Mouse (Mus musculus) cerebellum, postnatal 36 days (tissue): ENCODE results near the gene Pde6b.

Source experiments
- DNase-seq, 2 experiments: peaks; one replicate each; pipeline ENCODE4 v3.0.0; 2021 to 2022; ENCODE audit warnings: mixed read lengths in 2 of 2

Pde6b gene

GRCm38 (mm10) chr5:108403453-108403852 lies 15.3 kb downstream of the Pde6b start:
- DNase-seq = no peak

- no peak for DNase-seq
Observed at GRCm38 (mm10) chr5:108405460-108405859, 17.3 kb downstream of the Pde6b start.

- no peak for DNase-seq
Observed at GRCm38 (mm10) chr5:108406977-108407376, 18.8 kb downstream of the Pde6b start.

GRCm38 (mm10) chr5:108414711-108415110 lies 26.5 kb downstream of the Pde6b start:
- no peak for DNase-seq

- no peak for DNase-seq
Observed at GRCm38 (mm10) chr5:108422741-108423140, 34.5 kb downstream of the Pde6b start.

GRCm38 (mm10) chr5:108423427-108423826 lies 35.2 kb downstream of the Pde6b start:
- no peak for DNase-seq

GRCm38 (mm10) chr5:108427186-108427585 lies 39.0 kb downstream of the Pde6b start:
- DNase-seq = peak; percentile 62 to 73

GRCm38 (mm10) chr5:108431196-108431595 lies 43.0 kb downstream of the Pde6b start:
- DNase-seq = no peak

GRCm38 (mm10) chr5:108433804-108434587 lies 45.8 kb downstream of the Pde6b start, which contains the start of gene Atp5k:
Gene Atp5k (minus strand): TSS chr5:108434448.
- DNase-seq = peak; percentile 94 to 97

- no peak for DNase-seq
Observed at GRCm38 (mm10) chr5:108436101-108436500, 47.9 kb downstream of the Pde6b start.

GRCm38 (mm10) chr5:108446973-108447372 lies 58.8 kb downstream of the Pde6b start:
- DNase-seq = no peak

- no peak for DNase-seq
Observed at GRCm38 (mm10) chr5:108447857-108448256, 59.7 kb downstream of the Pde6b start.

GRCm38 (mm10) chr5:108448785-108449668 lies 60.8 kb downstream of the Pde6b start, which contains the start of gene Mfsd7a:
Gene Mfsd7a (minus strand): TSS chr5:108448891.
- DNase-seq = no peak

- no peak for DNase-seq
Observed at GRCm38 (mm10) chr5:108450837-108451540, 62.8 kb downstream of the Pde6b start.

GRCm38 (mm10) chr5:108451611-108452010 lies 63.4 kb downstream of the Pde6b start:
- no peak for DNase-seq

GRCm38 (mm10) chr5:108452422-108452821 lies 64.2 kb downstream of the Pde6b start:
- DNase-seq = no peak

GRCm38 (mm10) chr5:108454094-108454493 lies 65.9 kb downstream of the Pde6b start:
- DNase-seq = no peak

GRCm38 (mm10) chr5:108458706-108459105 lies 70.5 kb downstream of the Pde6b start:
- no peak for DNase-seq

- no peak for DNase-seq
Observed at GRCm38 (mm10) chr5:108460461-108460860, 72.3 kb downstream of the Pde6b start.

- DNase-seq = peak; percentile 95 to 97
Observed at GRCm38 (mm10) chr5:108461082-108462065, 73.2 kb downstream of the Pde6b start, which contains the start of gene Pcgf3. Gene Pcgf3 (plus strand): TSS chr5:108461232.

GRCm38 (mm10) chr5:108462446-108462845 lies 74.3 kb downstream of the Pde6b start:
- DNase-seq = no peak
